Mouse (Mus musculus): ENCODE measurements at regions not wholly inside any gene's neighbourhood (a gene's known extent, or its start where the extent isn't known, plus 50 kb on each side); places are given as distances from the start of the nearest gene placed in this dataset.

- Histone ChIP-seq H3K4me3 (ENCODE audit: insufficient read depth in 1 of 2, low read depth in 1 of 2, low read length in 2 of 2, poor library complexity in 1 of 2, severe bottlenecking in 1 of 2) (no peak overlapping the region), H3K27ac (ENCODE audit: insufficient read depth, low read depth, low read length, poor library complexity, severe bottlenecking) (no peak overlapping the region), H3K4me1 (ENCODE audit: control insufficient read depth in 2 of 2, insufficient read depth in 2 of 2, low read length in 2 of 2, poor library complexity in 1 of 2) (peaks cover 0 to 7% of the 10 kb centered on the region in 2 experiments; a peak in 1 of 4 replicates), H3K36me3 (ENCODE audit: control insufficient read depth, insufficient read depth, low read length, poor library complexity, severe bottlenecking) (no peaks in the 10 kb centered on the region), H3K9me3 (ENCODE audit: control insufficient read depth, insufficient read depth, low read depth, low read length) (no peaks in the 10 kb centered on the region), H3K9ac (ENCODE audit: insufficient read depth, low read depth, low read length, poor library complexity, severe bottlenecking) (no peak overlapping the region)
- no peak for DNase-seq (ENCODE audit: low read depth, low spot score)
- in situ Hi-C loops (cut with MboI; ENCODE audit: low sequenced_read_pairs in 2 of 2, unreplicated experiment in 2 of 2): no loop called here
- TF ChIP-seq MAFK (IDR thresholded peaks at IDR 0.05; ENCODE audit: insufficient read depth, low read depth, low read length) (no peak), CHD2 (IDR thresholded peaks at IDR 0.05; ENCODE audit: low read depth, low read length) (no peak), ZC3H11A (IDR thresholded peaks at IDR 0.05; ENCODE audit: borderline replicate concordance, low read depth, low read length) (no peak), HCFC1 (IDR thresholded peaks at IDR 0.05; ENCODE audit: borderline replicate concordance, insufficient read depth, low read length) (no peak), ZNF384 (IDR thresholded peaks at IDR 0.05; ENCODE audit: low read depth, low read length) (no peak)
Measured at GRCm38 (mm10) chr1:90281956-90282355, 78.2 kb downstream of the Ackr3 start.

- Histone ChIP-seq H3K9ac (ENCODE audit: insufficient read depth, low read depth, low read length, poor library complexity, severe bottlenecking) (no peak overlapping the region), H3K36me3 (ENCODE audit: control insufficient read depth, insufficient read depth, low read length, poor library complexity, severe bottlenecking) (no peaks in the 10 kb centered on the region), H3K4me3 (ENCODE audit: insufficient read depth in 1 of 2, low read depth in 1 of 2, low read length in 2 of 2, poor library complexity in 1 of 2, severe bottlenecking in 1 of 2) (no peak overlapping the region), H3K9me3 (ENCODE audit: control insufficient read depth, insufficient read depth, low read depth, low read length) (no peaks in the 10 kb centered on the region), H3K27ac (ENCODE audit: insufficient read depth, low read depth, low read length, poor library complexity, severe bottlenecking) (no peak overlapping the region), H3K4me1 (ENCODE audit: control insufficient read depth in 2 of 2, insufficient read depth in 2 of 2, low read length in 2 of 2, poor library complexity in 1 of 2) (peaks cover 0 to 7% of the 10 kb centered on the region in 2 experiments; a peak in 1 of 4 replicates)
- DNase-seq (ENCODE audit: low read depth, low spot score): no peak
- in situ Hi-C loops (cut with MboI; ENCODE audit: low sequenced_read_pairs in 2 of 2, unreplicated experiment in 2 of 2): no loop called here
- TF ChIP-seq HCFC1 (IDR thresholded peaks at IDR 0.05; ENCODE audit: borderline replicate concordance, insufficient read depth, low read length) (no peak), ZC3H11A (IDR thresholded peaks at IDR 0.05; ENCODE audit: borderline replicate concordance, low read depth, low read length) (no peak), CHD2 (IDR thresholded peaks at IDR 0.05; ENCODE audit: low read depth, low read length) (no peak), MAFK (IDR thresholded peaks at IDR 0.05; ENCODE audit: insufficient read depth, low read depth, low read length) (no peak), ZNF384 (IDR thresholded peaks at IDR 0.05; ENCODE audit: low read depth, low read length) (no peak)
Measured at GRCm38 (mm10) chr1:90282367-90282766, 78.6 kb downstream of the Ackr3 start.

GRCm38 (mm10) chr1:90283176-90283775, 79.5 kb downstream of the Ackr3 start:
- TF ChIP-seq HCFC1 (IDR thresholded peaks at IDR 0.05; ENCODE audit: borderline replicate concordance, insufficient read depth, low read length): no peak
- TF ChIP-seq CHD2 (IDR thresholded peaks at IDR 0.05; ENCODE audit: low read depth, low read length): no peak
- no peak for TF ChIP-seq ZNF384 (IDR thresholded peaks at IDR 0.05; ENCODE audit: low read depth, low read length)
- TF ChIP-seq MAFK (IDR thresholded peaks at IDR 0.05; ENCODE audit: insufficient read depth, low read depth, low read length): no peak
- no peak for TF ChIP-seq ZC3H11A (IDR thresholded peaks at IDR 0.05; ENCODE audit: borderline replicate concordance, low read depth, low read length)
- no peak overlapping the region for H3K9ac ChIP-seq (ENCODE audit: insufficient read depth, low read depth, low read length, poor library complexity, severe bottlenecking)
- H3K36me3 ChIP-seq (ENCODE audit: control insufficient read depth, insufficient read depth, low read length, poor library complexity, severe bottlenecking): no peaks in the 10 kb centered on the region
- no peak overlapping the region for H3K4me3 ChIP-seq (ENCODE audit: insufficient read depth in 1 of 2, low read depth in 1 of 2, low read length in 2 of 2, poor library complexity in 1 of 2, severe bottlenecking in 1 of 2)
- H3K9me3 ChIP-seq (ENCODE audit: control insufficient read depth, insufficient read depth, low read depth, low read length): no peaks in the 10 kb centered on the region
- in situ Hi-C loops (cut with MboI; ENCODE audit: low sequenced_read_pairs in 2 of 2, unreplicated experiment in 2 of 2): no loop called here
- H3K4me1 ChIP-seq (ENCODE audit: control insufficient read depth in 2 of 2, insufficient read depth in 2 of 2, low read length in 2 of 2, poor library complexity in 1 of 2): peaks cover 0 to 7% of the 10 kb centered on the region in 2 experiments; a peak in 1 of 4 replicates
- no peak for DNase-seq (ENCODE audit: low read depth, low spot score)
- no peak overlapping the region for H3K27ac ChIP-seq (ENCODE audit: insufficient read depth, low read depth, low read length, poor library complexity, severe bottlenecking)

GRCm38 (mm10) chr1:90283912-90284636, 80.3 kb downstream of the Ackr3 start:
- no peak for DNase-seq (ENCODE audit: low read depth, low spot score)
- Histone ChIP-seq H3K9me3 (ENCODE audit: control insufficient read depth, insufficient read depth, low read depth, low read length) (no peaks in the 10 kb centered on the region), H3K9ac (ENCODE audit: insufficient read depth, low read depth, low read length, poor library complexity, severe bottlenecking) (no peak overlapping the region), H3K4me1 (ENCODE audit: control insufficient read depth in 2 of 2, insufficient read depth in 2 of 2, low read length in 2 of 2, poor library complexity in 1 of 2) (peaks cover 0 to 7% of the 10 kb centered on the region in 2 experiments; a peak in 1 of 4 replicates), H3K27ac (ENCODE audit: insufficient read depth, low read depth, low read length, poor library complexity, severe bottlenecking) (no peak overlapping the region), H3K36me3 (ENCODE audit: control insufficient read depth, insufficient read depth, low read length, poor library complexity, severe bottlenecking) (no peaks in the 10 kb centered on the region), H3K4me3 (ENCODE audit: insufficient read depth in 1 of 2, low read depth in 1 of 2, low read length in 2 of 2, poor library complexity in 1 of 2, severe bottlenecking in 1 of 2) (no peak overlapping the region)
- TF ChIP-seq ZNF384 (IDR thresholded peaks at IDR 0.05; ENCODE audit: low read depth, low read length) (0 out of 2 replicates have a peak, but pooled peaks have one; percentile 28), ZC3H11A (IDR thresholded peaks at IDR 0.05; ENCODE audit: borderline replicate concordance, low read depth, low read length) (no peak)
- in situ Hi-C loops (cut with MboI; ENCODE audit: low sequenced_read_pairs in 2 of 2, unreplicated experiment in 2 of 2): no loop called here
